Mouse (Mus musculus) heart, embryonic 15.5 days (tissue): ENCODE measurements around the gene Cacna1b. TPM values are rescaled to one million over a fixed set of nuclear protein-coding genes. Genes with fewer than 3 reads are reported as not detected.
A peak's percentile ranks its signal among the peaks of the same experiment; 100 is the strongest.

ENCODE experiments used
- ATAC-seq: fragments of 200-750 bp; cut with Nextera tagmentation; replicated peaks from 2 replicates; pipeline ENCODE4 v1.8.0; 2017; ENCODE audit warnings: low read depth, moderate TSS enrichment; ENCODE audit not compliant: insufficient number of reproducible peaks, insufficient read depth, low FRiP score
- H3K27ac ChIP-seq: fragments of 300-500 bp; sonication (generic); 2 replicates; pipeline ENCODE4 v1.5.1; 2015; ENCODE audit warnings: mild to moderate bottlenecking, inconsistent platforms
- H3K27me3 ChIP-seq: fragments of 300-500 bp; sonication (generic); 2 replicates; pipeline ENCODE4 v1.6.1; 2015; ENCODE audit warnings: inconsistent platforms
- H3K36me3 ChIP-seq: fragments of 300-500 bp; sonication (generic); 2 replicates; pipeline ENCODE4 v1.6.1; 2015; ENCODE audit warnings: mild to moderate bottlenecking, inconsistent platforms
- H3K4me1 ChIP-seq: fragments of 300-500 bp; sonication (generic); replicated peaks from 2 replicates; pipeline ENCODE4 v1.6.1; 2015; ENCODE audit warnings: inconsistent platforms
- H3K4me2 ChIP-seq: fragments of 300-500 bp; sonication (generic); 2 replicates; pipeline ENCODE4 v1.6.1; 2015; ENCODE audit warnings: inconsistent platforms, mild to moderate bottlenecking, moderate library complexity
- H3K4me3 ChIP-seq: fragments of 300-500 bp; sonication (generic); 2 replicates; pipeline ENCODE4 v1.5.1; 2015; ENCODE audit warnings: mild to moderate bottlenecking, inconsistent platforms
- H3K9ac ChIP-seq: fragments of 300-500 bp; sonication (generic); 2 replicates; pipeline ENCODE4 v1.6.1; 2015; ENCODE audit warnings: mild to moderate bottlenecking, inconsistent platforms
- H3K9me3 ChIP-seq: fragments of 300-500 bp; sonication (generic); replicated peaks from 2 replicates; pipeline ENCODE4 v1.6.1; 2016; ENCODE audit warnings: inconsistent platforms
- WGBS: fragments of 180-500 bp; shearing (Covaris S2); methylation state at CpG from one replicate; pipeline ENCODE4 v1.1.7; 2015; ENCODE audit warnings: mixed read lengths; 5-methylcytosine and 5-hydroxymethylcytosine counted together
- polyA plus RNA-seq: library from polyadenylated mRNA; unstranded; fragments of >200 nt; fragmentation: Nextera tagmentation; extraction: Ambion mirVana; gene quantifications from 2 replicates; pipeline ENCODE4 v1.2.1, GENCODE M21; 2015

Cacna1b gene
- polyA plus RNA-seq, 1 experiment from 2014 or later = 0.11 TPM

- Histone ChIP-seq H3K9me3 (no peaks in the 10 kb centered on the region), H3K27me3 (no peaks in the 10 kb centered on the region), H3K4me2 (no peak overlapping the region), H3K9ac (no peak overlapping the region), H3K4me1 (no peaks in the 10 kb centered on the region), H3K27ac (no peak overlapping the region), H3K4me3 (no peak overlapping the region), H3K36me3 (no peaks in the 10 kb centered on the region)
- ATAC-seq = no peak
- 52% methylated on average over 4 of the region's 4 CpGs for WGBS
Measured at GRCm38 (mm10) chr2:24770861-24771260, 7.9 kb upstream of the Cacna1b start.

- Histone ChIP-seq H3K4me1 (peaks cover 17% of the 10 kb centered on the region), H3K9me3 (no peaks in the 10 kb centered on the region), H3K36me3 (no peaks in the 10 kb centered on the region), H3K27ac (no peak overlapping the region), H3K4me2 (peak overlapping the region; percentile 95), H3K9ac (peak overlapping the region; percentile 15; the same call in 1 of the 2 replicates), H3K27me3 (peaks cover 41% of the 10 kb centered on the region), H3K4me3 (peak overlapping the region; percentile 58)
- 1% methylated on average over 52 of the region's 52 CpGs for WGBS
- peak; percentile 30; the same call in 1 of the 2 replicates for ATAC-seq
Measured at GRCm38 (mm10) chr2:24762446-24762960, 449 bp downstream of the Cacna1b start.

DNA sequence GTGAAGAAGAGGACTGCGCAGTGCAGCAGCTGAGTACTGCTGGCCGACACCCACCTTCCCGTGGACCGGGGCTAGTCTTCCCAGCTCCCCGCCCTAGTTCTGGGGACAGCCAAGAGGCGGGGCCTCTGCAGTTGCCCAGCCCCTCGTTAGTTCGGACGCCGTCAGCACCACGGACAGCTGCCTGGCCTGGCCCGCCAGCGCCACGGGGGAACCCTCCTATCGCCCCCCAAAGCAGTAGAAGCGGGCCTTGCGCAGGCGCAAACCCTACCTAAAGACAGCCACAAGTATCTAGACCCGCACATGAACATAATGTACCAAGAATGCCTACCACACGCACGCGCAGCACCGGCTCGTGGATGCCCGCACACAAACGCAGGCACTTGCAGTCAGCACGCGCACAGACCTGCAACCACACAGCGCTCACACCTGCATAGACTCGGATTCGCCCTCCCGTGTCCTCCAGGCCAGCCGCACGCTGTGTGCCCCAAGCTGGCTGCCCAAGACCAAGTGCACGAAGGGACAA is 968 bp downstream of the Cacna1b start:
- H3K4me1 ChIP-seq = peaks cover 17% of the 10 kb centered on the region
- peak overlapping the region; percentile 95 for H3K4me2 ChIP-seq
- H3K9ac ChIP-seq = no peak overlapping the region
- H3K27ac ChIP-seq = no peak overlapping the region
- peaks cover 41% of the 10 kb centered on the region for H3K27me3 ChIP-seq
- peak; percentile 56 for ATAC-seq
- H3K4me3 ChIP-seq = peak overlapping the region; percentile 58
- H3K9me3 ChIP-seq = no peaks in the 10 kb centered on the region
- no peaks in the 10 kb centered on the region for H3K36me3 ChIP-seq
- WGBS = under 1% methylated on average over 35 of the region's 35 CpGs

- H3K27ac ChIP-seq = no peak overlapping the region
- WGBS = 89% methylated on average over 1 of the region's 1 CpGs
- H3K9me3 ChIP-seq = no peaks in the 10 kb centered on the region
- H3K27me3 ChIP-seq = 0 out of 2 replicates have a peak, but pooled peaks cover 6% of the 10 kb centered on the region
- H3K4me2 ChIP-seq = no peak overlapping the region
- H3K36me3 ChIP-seq = no peaks in the 10 kb centered on the region
- no peak for ATAC-seq
- H3K4me3 ChIP-seq = no peak overlapping the region
- H3K9ac ChIP-seq = no peak overlapping the region
- no peaks in the 10 kb centered on the region for H3K4me1 ChIP-seq
Measured at GRCm38 (mm10) chr2:24755276-24755675, 7.7 kb downstream of the Cacna1b start.

- no peaks in the 10 kb centered on the region for H3K9me3 ChIP-seq
- WGBS = 66% methylated on average over 4 of the region's 4 CpGs
- no peak overlapping the region for H3K27ac ChIP-seq
- H3K4me1 ChIP-seq = no peaks in the 10 kb centered on the region
- ATAC-seq = no peak
- H3K4me2 ChIP-seq = no peak overlapping the region
- H3K9ac ChIP-seq = no peak overlapping the region
- no peaks in the 10 kb centered on the region for H3K36me3 ChIP-seq
- no peaks in the 10 kb centered on the region for H3K27me3 ChIP-seq
- no peak overlapping the region for H3K4me3 ChIP-seq
Measured at GRCm38 (mm10) chr2:24752599-24752998, 10.4 kb downstream of the Cacna1b start.

DNA sequence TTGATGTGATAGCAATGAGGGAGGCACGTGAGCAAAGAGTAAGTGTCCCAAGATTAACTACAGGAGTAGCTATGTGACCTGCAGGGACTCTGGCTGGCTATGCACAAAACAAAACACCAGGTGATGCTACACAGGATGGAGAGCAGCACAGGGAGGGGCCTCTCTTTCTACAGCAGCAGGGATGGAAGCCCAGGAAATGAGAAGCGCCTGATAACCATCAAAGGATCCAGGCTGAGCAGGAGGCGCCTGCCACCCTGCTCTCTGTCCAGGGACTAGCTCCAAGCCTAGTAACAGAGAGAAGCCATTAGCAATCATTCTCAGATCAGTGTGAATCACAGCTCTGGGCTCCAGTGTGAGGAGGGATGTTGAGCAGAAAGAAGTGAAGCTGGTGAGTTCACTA is 12.9 kb downstream of the Cacna1b start:
- no peaks in the 10 kb centered on the region for H3K4me1 ChIP-seq
- WGBS = 53% methylated on average over 3 of the region's 3 CpGs
- no peaks in the 10 kb centered on the region for H3K36me3 ChIP-seq
- H3K4me3 ChIP-seq = no peak overlapping the region
- H3K4me2 ChIP-seq = no peak overlapping the region
- no peak for ATAC-seq
- no peak overlapping the region for H3K9ac ChIP-seq
- no peak overlapping the region for H3K27ac ChIP-seq
- no peaks in the 10 kb centered on the region for H3K27me3 ChIP-seq
- H3K9me3 ChIP-seq = no peaks in the 10 kb centered on the region

DNA sequence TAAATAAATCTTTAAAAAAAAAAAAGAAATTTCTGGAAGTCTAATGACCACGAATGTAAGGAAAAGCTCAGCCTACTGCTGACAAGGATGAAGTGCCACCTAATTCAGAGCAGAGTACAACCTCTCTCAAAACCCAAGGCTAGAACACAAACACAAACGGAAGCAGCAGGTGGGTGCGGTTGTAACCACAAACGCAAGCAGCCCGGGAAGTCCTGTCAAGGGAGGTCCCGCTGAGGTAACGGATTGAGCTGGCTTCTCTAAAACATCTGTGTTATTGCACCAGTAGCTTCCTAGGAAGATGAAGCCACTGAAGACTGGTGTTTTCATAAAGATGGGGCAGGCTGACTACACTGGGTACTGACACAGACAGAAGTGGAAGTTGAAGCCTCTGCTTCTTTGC is 15.1 kb downstream of the Cacna1b start:
- WGBS = 60% methylated on average over 7 of the region's 7 CpGs
- Histone ChIP-seq H3K27me3 (no peaks in the 10 kb centered on the region), H3K4me3 (no peak overlapping the region), H3K9me3 (no peaks in the 10 kb centered on the region), H3K36me3 (no peaks in the 10 kb centered on the region), H3K4me1 (no peaks in the 10 kb centered on the region), H3K27ac (no peak overlapping the region), H3K4me2 (no peak overlapping the region), H3K9ac (no peak overlapping the region)
- ATAC-seq = no peak

DNA sequence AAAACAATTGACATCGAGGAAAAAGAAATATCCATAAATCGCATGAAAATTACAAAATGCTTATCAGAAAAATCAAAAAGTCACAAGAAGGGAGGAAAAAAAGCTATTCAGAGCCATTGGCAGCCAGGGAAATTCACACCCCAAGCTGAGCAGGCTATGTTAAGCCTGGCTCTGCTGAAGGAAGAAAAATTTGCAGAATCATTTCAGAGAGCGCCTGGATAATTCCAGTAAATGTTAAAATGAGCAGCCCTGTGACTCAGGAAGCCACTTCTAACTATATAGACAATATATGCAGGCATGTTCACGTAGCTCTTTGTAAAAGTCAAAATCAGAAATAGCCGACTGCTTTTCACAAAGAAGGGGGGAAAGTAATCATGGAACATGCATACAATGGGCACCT is 23.3 kb downstream of the Cacna1b start:
- Histone ChIP-seq H3K36me3 (no peaks in the 10 kb centered on the region), H3K4me1 (no peaks in the 10 kb centered on the region), H3K9me3 (no peaks in the 10 kb centered on the region), H3K9ac (no peak overlapping the region), H3K27ac (no peak overlapping the region), H3K27me3 (no peaks in the 10 kb centered on the region), H3K4me2 (no peak overlapping the region), H3K4me3 (no peak overlapping the region)
- no peak for ATAC-seq
- 75% methylated on average over 5 of the region's 5 CpGs for WGBS

DNA sequence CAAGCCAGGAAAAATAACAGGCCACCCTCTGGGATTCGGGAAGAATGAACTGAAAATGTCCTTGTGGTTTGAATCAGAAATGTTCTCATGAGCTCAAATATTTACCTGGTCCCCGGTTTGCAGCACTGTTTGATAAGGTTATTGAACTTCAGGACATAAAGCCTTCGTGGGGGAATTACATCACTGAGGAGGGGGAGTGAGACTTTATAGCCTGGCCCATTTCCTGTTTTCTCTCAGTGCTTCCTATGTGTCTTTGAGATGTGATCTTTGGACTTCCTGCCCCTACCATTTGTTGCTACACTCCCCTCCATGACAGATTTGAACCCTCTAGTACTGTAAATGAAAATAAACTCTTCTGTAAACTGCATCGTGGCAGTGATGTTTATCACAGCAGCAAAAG is 29.8 kb downstream of the Cacna1b start:
- Histone ChIP-seq H3K27ac (no peak overlapping the region), H3K36me3 (no peaks in the 10 kb centered on the region), H3K9ac (no peak overlapping the region), H3K27me3 (no peaks in the 10 kb centered on the region), H3K4me3 (no peak overlapping the region), H3K4me2 (no peak overlapping the region), H3K4me1 (no peaks in the 10 kb centered on the region), H3K9me3 (no peaks in the 10 kb centered on the region)
- no peak for ATAC-seq
- 55% methylated on average over 4 of the region's 4 CpGs for WGBS

DNA sequence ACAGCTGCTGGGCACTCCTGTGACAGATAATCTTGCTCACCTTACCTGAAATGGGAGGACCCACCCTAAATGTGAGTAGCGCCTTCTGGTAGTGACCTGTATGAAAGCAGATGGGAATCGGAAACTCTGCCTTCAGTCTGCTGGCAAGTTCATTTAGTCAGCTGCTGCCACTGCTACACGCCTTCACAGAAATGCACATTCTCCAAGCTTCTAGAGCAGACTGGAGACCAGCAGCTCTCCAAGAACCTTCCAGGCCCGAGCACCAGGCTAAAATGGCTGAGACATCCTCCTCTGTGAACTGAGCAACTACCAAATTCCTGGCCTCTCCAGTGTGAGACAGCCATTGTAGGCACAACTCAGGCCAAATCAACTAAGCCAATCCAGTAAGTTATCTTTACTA is 37.1 kb downstream of the Cacna1b start:
- WGBS = 80% methylated on average over 4 of the region's 4 CpGs
- Histone ChIP-seq H3K4me2 (no peak overlapping the region), H3K27ac (no peak overlapping the region), H3K4me1 (no peaks in the 10 kb centered on the region), H3K4me3 (no peak overlapping the region), H3K9ac (no peak overlapping the region), H3K27me3 (no peaks in the 10 kb centered on the region), H3K36me3 (no peaks in the 10 kb centered on the region), H3K9me3 (no peaks in the 10 kb centered on the region)
- no peak for ATAC-seq

GRCm38 (mm10) chr2:24719645-24720379 is 43.1 kb downstream of the Cacna1b start:
- H3K27ac ChIP-seq = no peak overlapping the region
- H3K4me1 ChIP-seq = no peaks in the 10 kb centered on the region
- 87% methylated on average over 14 of the region's 14 CpGs for WGBS
- ATAC-seq = no peak
- no peak overlapping the region for H3K4me3 ChIP-seq
- H3K4me2 ChIP-seq = no peak overlapping the region
- no peaks in the 10 kb centered on the region for H3K36me3 ChIP-seq
- H3K9ac ChIP-seq = no peak overlapping the region
- H3K27me3 ChIP-seq = no peaks in the 10 kb centered on the region
- H3K9me3 ChIP-seq = no peaks in the 10 kb centered on the region

DNA sequence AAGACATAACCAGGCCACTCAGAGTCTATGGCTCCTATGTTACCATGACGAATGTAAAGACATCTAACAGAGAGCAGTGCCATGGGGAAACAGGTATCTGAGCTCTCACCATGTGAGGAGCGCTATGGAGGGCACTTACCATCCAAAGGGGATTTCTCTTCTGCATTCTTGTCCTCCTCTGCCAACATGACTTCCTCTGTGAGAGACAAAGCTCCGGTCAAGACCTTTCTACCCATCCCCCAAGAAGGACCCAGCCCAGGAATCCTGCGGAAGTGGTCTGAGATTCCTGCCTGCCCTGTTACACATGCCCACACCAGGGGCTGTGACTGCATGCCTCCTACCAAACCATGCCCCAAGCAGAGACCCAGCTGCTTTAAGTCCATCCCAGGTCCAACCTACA is 44.0 kb downstream of the Cacna1b start:
- no peak overlapping the region for H3K4me3 ChIP-seq
- no peak overlapping the region for H3K27ac ChIP-seq
- no peaks in the 10 kb centered on the region for H3K4me1 ChIP-seq
- WGBS = 72% methylated on average over 4 of the region's 4 CpGs
- H3K36me3 ChIP-seq = no peaks in the 10 kb centered on the region
- no peak for ATAC-seq
- H3K27me3 ChIP-seq = no peaks in the 10 kb centered on the region
- no peak overlapping the region for H3K9ac ChIP-seq
- H3K9me3 ChIP-seq = no peaks in the 10 kb centered on the region
- no peak overlapping the region for H3K4me2 ChIP-seq
